Mouse (Mus musculus): ENCODE results near the gene Eng. TPM values are rescaled to one million over a fixed set of nuclear protein-coding genes. Genes with fewer than 3 reads are reported as not detected.

Gene Eng
- polyA plus RNA-seq, 1 experiment from 2014 or later: 32.1 TPM

DNA sequence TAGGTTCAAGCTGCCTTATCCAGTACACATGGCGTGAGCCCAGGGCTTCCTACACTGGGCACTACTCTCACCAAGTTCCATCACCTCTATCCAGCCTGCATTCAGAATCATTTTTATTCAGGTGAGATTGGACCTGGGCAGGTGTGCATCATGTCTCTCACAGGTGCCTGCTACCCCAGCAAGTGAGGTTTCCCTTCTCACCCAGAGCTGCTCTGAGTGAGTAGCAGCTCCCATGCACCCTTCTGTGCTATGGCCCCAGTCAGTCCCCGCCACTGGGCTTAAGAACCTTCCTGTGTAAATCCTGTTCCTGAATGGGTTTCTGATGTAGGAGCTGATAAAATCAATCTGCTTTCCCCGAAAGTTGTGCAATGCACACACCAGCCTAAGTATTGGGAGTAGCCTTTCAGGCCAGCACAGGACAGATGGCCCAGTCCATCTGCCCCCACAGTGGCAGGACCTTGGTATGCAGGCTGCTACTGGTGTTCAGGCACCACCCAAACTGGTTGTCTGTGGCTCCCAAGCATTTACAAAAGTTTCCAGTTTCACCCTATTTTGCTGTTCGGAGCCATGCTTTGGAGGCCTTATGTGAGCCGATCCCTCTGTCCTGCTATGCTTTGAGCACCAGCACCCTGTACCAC, 22.2 kb upstream of the Eng start:
- no peaks in the 10 kb centered on the region for H3K9me3 ChIP-seq
- no peaks in the 10 kb centered on the region for H3K27me3 ChIP-seq
- WGBS: 71% methylated on average over 5 of the region's 5 CpGs
- H3K36me3 ChIP-seq: 0 out of 2 replicates have a peak, but pooled peaks cover under 1% of the 10 kb centered on the region
- H3K27ac ChIP-seq: 0 out of 2 replicates have a peak overlapping the region, but pooled peaks have one; percentile 63
- H3K9ac ChIP-seq: no peak overlapping the region
- H3K4me1 ChIP-seq: peaks cover 71% of the 10 kb centered on the region
- no peak overlapping the region for H3K4me3 ChIP-seq
- ATAC-seq (ENCODE audit: insufficient number of reproducible peaks, insufficient read depth, low FRiP score, low TSS enrichment): no peak
- no peak overlapping the region for H3K4me2 ChIP-seq (replicated peaks)

DNA sequence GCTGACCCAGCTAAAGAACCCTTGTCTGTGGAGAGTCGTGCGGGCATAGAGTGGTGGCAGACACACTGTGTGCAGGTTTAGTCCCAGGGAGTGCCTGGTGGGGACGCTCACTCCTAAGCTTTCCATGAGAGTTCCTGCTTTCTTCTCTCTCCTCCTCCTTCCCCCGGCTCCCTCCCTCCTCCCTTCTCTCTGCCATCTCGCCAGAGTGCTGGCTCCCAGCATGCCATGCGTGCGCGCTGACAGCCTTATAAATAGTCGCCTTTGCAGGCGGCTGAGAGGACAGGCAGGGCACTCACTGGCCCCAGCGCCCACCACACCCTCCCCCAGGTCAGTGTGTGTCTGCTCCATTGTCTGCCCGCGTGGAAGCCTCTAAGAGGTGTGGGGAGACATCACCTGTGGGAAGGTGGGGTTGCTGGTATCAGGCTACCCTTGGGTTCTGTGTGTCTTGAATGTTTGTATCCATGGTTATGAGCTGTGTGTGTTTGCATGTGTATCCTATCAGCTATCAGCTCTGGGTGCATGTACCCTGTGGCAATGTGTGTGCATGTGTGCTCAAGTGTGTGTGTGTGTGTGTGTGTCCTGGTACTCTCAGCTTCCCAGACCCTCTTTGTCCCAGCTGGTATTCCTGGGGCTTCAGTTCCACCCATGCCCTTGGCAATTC, 21.1 kb upstream of the Eng start:
- Histone ChIP-seq H3K27ac (peak overlapping the region; percentile 73), H3K4me2 (replicated peaks) (peak overlapping the region; percentile 51), H3K9me3 (no peaks in the 10 kb centered on the region), H3K36me3 (no peaks in the 10 kb centered on the region), H3K9ac (peak overlapping the region; percentile 34; the same call in 1 of the 2 replicates), H3K4me1 (peaks cover 65% of the 10 kb centered on the region), H3K4me3 (peak overlapping the region; percentile 10), H3K27me3 (no peaks in the 10 kb centered on the region)
- WGBS: 4% methylated on average over 13 of the region's 13 CpGs
- no peak for ATAC-seq (ENCODE audit: insufficient number of reproducible peaks, insufficient read depth, low FRiP score, low TSS enrichment)

DNA sequence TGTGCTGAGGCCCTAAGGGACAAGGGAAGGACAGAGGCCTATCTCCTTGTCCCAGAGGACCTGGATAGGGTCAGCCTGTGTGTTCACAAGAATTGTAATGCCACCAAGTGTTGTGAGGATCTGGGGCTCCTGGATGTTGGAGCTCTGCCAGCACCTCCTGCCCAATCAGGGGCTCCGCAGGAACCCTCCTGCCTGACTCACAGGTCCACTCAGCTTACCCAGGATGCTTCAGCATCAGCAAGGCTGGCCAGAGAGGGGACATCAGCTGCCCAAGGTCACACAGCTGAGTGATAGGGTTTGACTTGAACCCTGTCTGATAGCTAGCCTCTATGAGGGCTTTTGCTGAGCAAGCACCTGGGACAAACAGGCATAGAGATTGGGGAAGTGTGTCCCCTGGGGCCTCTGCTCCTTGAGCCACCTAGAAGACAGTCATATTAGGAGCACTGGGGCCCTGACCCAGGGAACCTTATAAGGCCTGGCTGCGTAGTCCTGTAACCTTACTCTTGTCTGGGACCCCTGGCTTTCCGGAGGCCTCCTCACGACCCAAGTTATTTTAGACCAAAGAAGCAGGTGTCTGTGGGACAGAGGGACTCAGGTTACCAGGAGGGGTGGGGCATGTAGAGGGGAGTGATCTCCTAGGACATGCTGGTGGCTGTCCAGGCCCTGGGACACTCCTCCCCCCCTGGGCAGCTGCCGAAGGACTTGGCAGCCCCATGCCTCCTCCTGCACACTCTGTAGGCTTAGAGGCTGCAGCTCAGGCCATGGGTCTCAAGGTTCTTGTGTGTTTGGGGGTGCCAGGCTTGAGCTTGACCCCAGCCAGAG, 20.3 kb upstream of the Eng start:
- H3K9ac ChIP-seq: no peak overlapping the region
- no peaks in the 10 kb centered on the region for H3K27me3 ChIP-seq
- H3K4me3 ChIP-seq: peak overlapping the region; percentile 10; the same call in 1 of the 2 replicates
- peak overlapping the region; percentile 51; the same call in 1 of the 2 replicates for H3K4me2 ChIP-seq (replicated peaks)
- no peaks in the 10 kb centered on the region for H3K9me3 ChIP-seq
- H3K27ac ChIP-seq: peak overlapping the region; percentile 73
- ATAC-seq (ENCODE audit: insufficient number of reproducible peaks, insufficient read depth, low FRiP score, low TSS enrichment): no peak
- peaks cover 58% of the 10 kb centered on the region for H3K4me1 ChIP-seq
- 28% methylated on average over 5 of the region's 5 CpGs for WGBS
- no peaks in the 10 kb centered on the region for H3K36me3 ChIP-seq

DNA sequence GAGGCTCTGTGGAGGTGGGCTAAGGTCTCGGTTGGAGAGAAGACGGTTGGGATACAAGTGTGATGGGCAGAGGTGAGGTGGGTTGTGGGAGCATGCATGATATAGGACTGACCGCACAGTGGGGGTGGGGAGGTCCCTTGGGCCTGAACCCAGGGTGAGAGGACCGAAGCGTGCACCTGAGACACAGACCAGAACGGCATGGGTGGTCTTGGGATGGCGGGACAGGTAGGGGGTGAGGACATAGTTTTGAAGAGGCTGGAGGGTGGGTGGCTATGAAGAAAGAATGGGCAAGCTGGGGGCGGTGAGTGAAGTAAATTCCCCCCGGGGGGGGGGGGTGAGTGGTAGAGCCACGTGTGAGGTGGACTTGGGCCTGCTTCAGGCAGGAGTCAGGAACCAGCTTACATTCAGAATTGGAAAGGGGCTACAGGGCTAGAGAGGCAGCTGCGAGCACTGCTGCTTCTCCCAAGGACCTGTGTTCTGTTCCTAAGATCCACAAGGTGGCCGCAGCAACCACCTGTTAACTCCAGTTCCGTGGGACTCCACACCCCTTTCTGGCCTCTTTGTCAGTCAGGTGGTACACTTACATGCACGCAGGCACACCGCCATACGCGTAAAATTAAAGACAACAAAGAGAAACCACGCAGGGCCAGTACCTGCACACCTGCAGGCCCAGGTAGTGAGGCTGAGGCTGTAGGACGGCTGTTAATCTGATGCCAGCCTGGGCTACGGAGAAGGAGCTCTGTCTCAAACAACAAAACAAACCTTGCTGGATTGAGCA, 18.9 kb upstream of the Eng start:
- H3K27ac ChIP-seq: no peak overlapping the region; the same call in 1 of the 2 replicates
- H3K4me3 ChIP-seq: no peak overlapping the region
- H3K4me2 ChIP-seq (replicated peaks): no peak overlapping the region; the same call in 1 of the 2 replicates
- no peaks in the 10 kb centered on the region for H3K36me3 ChIP-seq
- H3K9ac ChIP-seq: no peak overlapping the region
- ATAC-seq (ENCODE audit: insufficient number of reproducible peaks, insufficient read depth, low FRiP score, low TSS enrichment): no peak
- 60% methylated on average over 20 of the region's 20 CpGs for WGBS
- no peaks in the 10 kb centered on the region for H3K27me3 ChIP-seq
- no peaks in the 10 kb centered on the region for H3K9me3 ChIP-seq
- H3K4me1 ChIP-seq: peaks cover 45% of the 10 kb centered on the region

DNA sequence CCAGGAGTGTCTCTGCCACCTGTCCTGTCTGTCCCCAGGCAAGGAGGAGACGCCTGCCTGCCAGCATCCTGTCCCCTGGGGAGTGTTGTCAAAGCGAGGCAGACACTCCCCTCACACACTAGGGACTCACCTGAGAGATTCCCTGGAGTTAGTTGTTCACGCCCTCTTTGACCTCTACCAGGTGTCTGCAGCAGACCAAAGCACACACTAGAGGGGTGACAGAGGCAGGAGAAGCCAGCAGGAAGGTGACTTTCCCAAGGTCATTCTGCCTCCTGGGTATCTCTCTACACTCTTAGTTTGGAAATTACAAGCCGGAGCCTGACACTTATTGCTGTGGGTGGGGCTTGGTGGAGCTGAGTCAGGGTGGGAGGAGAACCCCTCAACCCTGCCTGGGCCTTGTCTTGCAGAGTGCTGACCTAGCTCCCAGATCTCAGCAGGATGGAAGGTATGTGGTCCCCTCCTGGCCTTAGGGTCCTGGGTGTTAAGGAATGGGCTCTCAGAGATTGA, 18.3 kb upstream of the Eng start:
- no peak for ATAC-seq (ENCODE audit: insufficient number of reproducible peaks, insufficient read depth, low FRiP score, low TSS enrichment)
- H3K4me2 ChIP-seq (replicated peaks): no peak overlapping the region
- H3K4me3 ChIP-seq: no peak overlapping the region
- no peaks in the 10 kb centered on the region for H3K36me3 ChIP-seq
- WGBS: 61% methylated on average over 4 of the region's 4 CpGs
- peaks cover 45% of the 10 kb centered on the region for H3K4me1 ChIP-seq
- 0 out of 2 replicates have a peak overlapping the region, but pooled peaks have one; percentile 27 for H3K9ac ChIP-seq
- 0 out of 2 replicates have a peak overlapping the region, but pooled peaks have one; percentile 46 for H3K27ac ChIP-seq
- H3K27me3 ChIP-seq: no peaks in the 10 kb centered on the region
- no peaks in the 10 kb centered on the region for H3K9me3 ChIP-seq

DNA sequence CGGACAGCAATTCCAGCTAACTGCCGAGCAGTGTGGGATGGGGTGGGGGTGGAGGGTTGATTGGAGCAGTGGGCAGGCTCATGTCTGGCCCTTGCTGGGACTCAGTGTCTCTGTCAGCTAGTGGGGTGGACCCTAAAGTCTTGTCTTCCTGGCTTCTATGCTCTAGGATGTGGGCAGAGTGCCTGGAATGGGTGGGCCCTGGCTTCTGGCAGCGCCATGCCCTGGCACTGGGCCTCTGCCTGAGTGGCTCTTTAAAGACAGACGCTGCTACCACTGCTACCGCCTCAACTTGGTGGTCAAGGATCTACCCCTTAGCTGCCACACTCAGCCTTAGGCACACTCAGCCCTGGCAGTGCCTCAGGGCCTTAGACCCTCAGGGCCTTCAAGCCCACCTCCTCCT, 17.7 kb upstream of the Eng start:
- no peaks in the 10 kb centered on the region for H3K9me3 ChIP-seq
- peak overlapping the region; percentile 46 for H3K27ac ChIP-seq
- H3K36me3 ChIP-seq: no peaks in the 10 kb centered on the region
- peaks cover 45% of the 10 kb centered on the region for H3K4me1 ChIP-seq
- WGBS: 37% methylated on average over 5 of the region's 5 CpGs
- H3K4me3 ChIP-seq: no peak overlapping the region
- no peak overlapping the region for H3K9ac ChIP-seq
- H3K27me3 ChIP-seq: no peaks in the 10 kb centered on the region
- ATAC-seq (ENCODE audit: insufficient number of reproducible peaks, insufficient read depth, low FRiP score, low TSS enrichment): no peak
- H3K4me2 ChIP-seq (replicated peaks): no peak overlapping the region

DNA sequence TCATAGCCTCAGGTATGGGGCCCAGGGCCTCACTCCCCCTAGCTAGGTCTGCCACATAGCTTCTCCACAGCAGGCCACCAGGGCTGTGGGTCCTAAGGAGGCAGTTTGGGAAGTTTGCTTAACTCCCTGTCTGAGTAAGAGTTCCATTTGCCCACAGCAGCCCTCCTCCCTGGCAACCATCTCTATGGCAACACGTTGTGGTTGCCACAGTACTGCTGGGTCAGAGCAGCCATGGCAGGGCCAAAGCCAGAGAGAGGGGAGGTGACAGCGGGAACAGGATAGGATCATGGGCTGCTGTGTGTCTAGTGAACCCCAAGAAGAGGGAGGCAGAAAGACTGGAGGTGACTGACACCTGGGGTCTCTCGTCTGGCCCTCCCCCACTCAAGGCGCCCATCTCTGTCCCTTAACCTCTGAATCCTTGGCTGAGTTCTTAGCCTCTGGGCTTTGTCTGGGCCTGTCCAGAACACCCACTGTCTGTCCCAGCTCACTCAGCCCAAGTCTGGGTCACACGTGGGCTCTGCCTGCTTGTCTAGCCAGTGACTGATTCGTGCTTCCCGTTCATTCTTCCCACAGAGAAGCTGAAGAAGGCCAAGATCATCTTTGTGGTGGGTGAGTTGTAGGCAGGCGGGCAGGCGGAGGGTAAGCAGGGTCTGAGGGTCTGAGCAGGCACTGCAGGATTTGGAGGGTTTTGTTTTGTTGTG, 17.0 kb upstream of the Eng start:
- Histone ChIP-seq H3K27ac (peak overlapping the region; percentile 46), H3K4me1 (peaks cover 41% of the 10 kb centered on the region), H3K9ac (0 out of 2 replicates have a peak overlapping the region, but pooled peaks have one; percentile 15), H3K4me2 (replicated peaks) (no peak overlapping the region), H3K27me3 (no peaks in the 10 kb centered on the region), H3K4me3 (no peak overlapping the region), H3K9me3 (no peaks in the 10 kb centered on the region), H3K36me3 (no peaks in the 10 kb centered on the region)
- 0 out of 2 replicates have a peak, but pooled peaks have one; percentile 6 for ATAC-seq (ENCODE audit: insufficient number of reproducible peaks, insufficient read depth, low FRiP score, low TSS enrichment)
- 41% methylated on average over 9 of the region's 9 CpGs for WGBS

DNA sequence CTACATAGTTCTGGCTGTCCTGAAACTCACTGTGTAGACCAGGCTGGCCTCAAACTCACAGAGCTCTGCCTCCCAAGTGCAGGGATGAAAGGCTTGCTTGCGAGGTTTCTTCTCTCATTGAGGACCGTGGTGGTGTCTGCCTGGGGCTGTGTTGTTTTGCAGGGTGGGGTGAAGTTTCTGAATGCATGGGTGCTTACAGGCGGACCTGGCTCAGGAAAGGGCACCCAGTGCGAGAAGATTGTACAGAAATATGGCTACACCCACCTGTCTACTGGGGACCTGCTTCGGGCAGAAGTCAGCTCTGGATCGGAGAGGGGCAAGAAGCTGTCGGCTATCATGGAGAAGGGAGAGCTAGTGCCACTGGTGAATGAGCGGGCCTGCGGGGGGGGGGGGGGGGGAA, 16.4 kb upstream of the Eng start:
- Histone ChIP-seq H3K4me1 (peaks cover 36% of the 10 kb centered on the region), H3K27ac (no peak overlapping the region), H3K27me3 (no peaks in the 10 kb centered on the region), H3K9ac (no peak overlapping the region), H3K4me2 (replicated peaks) (no peak overlapping the region), H3K36me3 (no peaks in the 10 kb centered on the region), H3K9me3 (no peaks in the 10 kb centered on the region), H3K4me3 (no peak overlapping the region)
- ATAC-seq (ENCODE audit: insufficient number of reproducible peaks, insufficient read depth, low FRiP score, low TSS enrichment): no peak
- 77% methylated on average over 8 of the region's 9 CpGs for WGBS

DNA sequence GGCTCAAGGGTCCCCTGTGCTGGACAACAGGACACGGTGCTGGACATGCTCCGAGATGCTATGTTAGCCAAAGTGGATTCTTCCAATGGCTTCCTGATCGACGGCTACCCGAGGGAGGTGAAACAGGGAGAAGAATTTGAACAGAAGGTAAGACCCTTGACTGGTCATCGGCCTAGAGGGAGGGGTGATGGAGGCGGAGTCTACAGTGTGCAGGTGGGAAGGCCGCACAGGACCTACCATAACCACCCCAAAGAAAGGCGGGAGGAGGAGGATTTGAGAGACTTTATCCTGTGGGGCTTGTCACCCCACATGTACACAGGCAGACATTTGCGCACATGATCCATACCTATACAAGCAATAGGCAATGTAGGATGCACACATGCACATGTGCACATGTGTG, 15.3 kb upstream of the Eng start:
- H3K27ac ChIP-seq: no peak overlapping the region
- H3K4me3 ChIP-seq: no peak overlapping the region
- WGBS: 90% methylated on average over 10 of the region's 10 CpGs
- ATAC-seq (ENCODE audit: insufficient number of reproducible peaks, insufficient read depth, low FRiP score, low TSS enrichment): no peak
- H3K27me3 ChIP-seq: no peaks in the 10 kb centered on the region
- no peak overlapping the region for H3K9ac ChIP-seq
- H3K4me2 ChIP-seq (replicated peaks): no peak overlapping the region
- no peaks in the 10 kb centered on the region for H3K36me3 ChIP-seq
- H3K4me1 ChIP-seq: peaks cover 26% of the 10 kb centered on the region
- H3K9me3 ChIP-seq: no peaks in the 10 kb centered on the region

DNA sequence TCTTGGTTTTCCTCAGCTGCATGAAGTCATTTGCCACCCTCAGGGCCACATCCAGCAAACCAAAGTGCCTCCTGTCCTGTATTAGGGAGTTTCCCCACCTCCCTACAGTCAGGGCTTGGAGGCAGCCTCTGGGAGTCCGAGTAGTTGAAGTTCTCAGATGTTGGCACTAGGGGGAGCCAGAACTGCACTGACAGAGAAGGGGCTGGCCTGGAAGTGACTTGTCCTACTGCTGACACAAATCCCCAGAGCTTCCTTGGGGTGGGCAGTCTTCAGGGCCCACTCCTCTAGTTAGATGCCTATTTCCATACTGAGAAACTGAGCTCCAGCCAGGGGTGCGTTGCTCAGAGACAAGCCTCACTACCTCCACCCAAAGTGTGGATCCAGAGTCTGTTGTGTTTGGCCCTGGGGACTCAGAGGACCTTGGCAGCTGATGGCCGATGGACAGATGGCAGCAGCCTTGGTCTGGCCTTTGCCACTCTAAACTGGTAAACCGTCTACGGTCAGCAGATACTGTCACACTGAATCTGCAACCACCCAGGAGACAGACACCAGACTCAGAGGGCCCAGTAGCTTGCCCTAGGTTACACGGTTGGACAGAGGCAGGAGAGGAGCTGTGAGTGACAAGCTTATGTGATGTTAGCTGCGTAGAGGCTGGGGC, 14.5 kb upstream of the Eng start:
- Histone ChIP-seq H3K9me3 (no peaks in the 10 kb centered on the region), H3K4me2 (replicated peaks) (no peak overlapping the region), H3K27me3 (no peaks in the 10 kb centered on the region), H3K4me1 (peaks cover 18% of the 10 kb centered on the region), H3K4me3 (no peak overlapping the region), H3K36me3 (no peaks in the 10 kb centered on the region), H3K27ac (no peak overlapping the region), H3K9ac (no peak overlapping the region)
- 46% methylated on average over 7 of the region's 7 CpGs for WGBS
- ATAC-seq (ENCODE audit: insufficient number of reproducible peaks, insufficient read depth, low FRiP score, low TSS enrichment): no peak
